Mouse (Mus musculus) kidney, postnatal 4 days (tissue): ENCODE data around the gene Slc17a1.

ENCODE experiments used
- DNase-seq, 2 experiments: peaks; one replicate each; pipeline ENCODE4 v3.0.0; 2021; ENCODE audit warnings: mixed read lengths in 2 of 2

Gene Slc17a1

DNA sequence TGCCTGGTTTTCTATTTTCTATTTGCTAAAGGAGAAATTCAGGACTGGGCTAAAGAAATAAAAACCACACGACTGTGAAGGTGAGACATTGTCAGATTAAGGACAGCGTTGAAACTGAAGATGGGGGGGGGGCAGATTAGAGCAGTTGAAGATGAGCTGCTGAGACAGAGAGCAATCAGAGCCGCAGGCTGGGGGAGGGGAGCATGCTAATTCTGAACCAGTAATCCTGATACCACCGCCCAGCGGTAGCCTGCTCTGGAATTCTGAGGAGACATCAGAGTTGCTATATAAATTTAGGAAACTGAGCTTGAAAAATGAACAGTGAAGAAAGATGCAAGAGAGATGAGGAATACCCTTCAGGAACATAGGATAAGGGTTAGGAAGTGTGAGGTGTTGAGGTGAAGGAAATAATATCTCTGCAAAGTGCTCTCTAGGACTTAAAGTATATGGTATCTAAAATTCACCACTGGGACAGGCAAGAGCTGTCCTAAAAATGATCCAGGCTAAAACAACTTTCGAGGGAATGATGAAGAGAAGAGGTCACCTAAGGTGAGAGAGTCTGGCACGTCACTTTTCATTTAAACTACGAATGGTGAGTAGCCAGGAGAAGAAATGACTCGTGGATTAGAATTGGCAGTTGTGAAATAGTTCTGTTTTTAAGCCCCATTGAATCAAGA lies 25.2 kb downstream of the Slc17a1 start:
- DNase-seq, result no peak

GRCm38 (mm10) chr13:23893269-23893593 lies 25.7 kb downstream of the Slc17a1 start:
- DNase-seq, result no peak

GRCm38 (mm10) chr13:23898242-23898641 lies 30.7 kb downstream of the Slc17a1 start:
- peak; percentile 16 to 40 for DNase-seq

- no peak for DNase-seq
These were observed 39.4 kb downstream of the Slc17a1 start for GRCm38 (mm10) chr13:23906906-23907305.

- DNase-seq, result no peak
These were observed 42.6 kb downstream of the Slc17a1 start for GRCm38 (mm10) chr13:23910121-23910520.

- no peak for DNase-seq
These were observed 43.8 kb downstream of the Slc17a1 start for GRCm38 (mm10) chr13:23911335-23911734.

- DNase-seq, result peak; percentile 46 to 59
These were observed 46.3 kb downstream of the Slc17a1 start for GRCm38 (mm10) chr13:23913791-23914306.

DNA sequence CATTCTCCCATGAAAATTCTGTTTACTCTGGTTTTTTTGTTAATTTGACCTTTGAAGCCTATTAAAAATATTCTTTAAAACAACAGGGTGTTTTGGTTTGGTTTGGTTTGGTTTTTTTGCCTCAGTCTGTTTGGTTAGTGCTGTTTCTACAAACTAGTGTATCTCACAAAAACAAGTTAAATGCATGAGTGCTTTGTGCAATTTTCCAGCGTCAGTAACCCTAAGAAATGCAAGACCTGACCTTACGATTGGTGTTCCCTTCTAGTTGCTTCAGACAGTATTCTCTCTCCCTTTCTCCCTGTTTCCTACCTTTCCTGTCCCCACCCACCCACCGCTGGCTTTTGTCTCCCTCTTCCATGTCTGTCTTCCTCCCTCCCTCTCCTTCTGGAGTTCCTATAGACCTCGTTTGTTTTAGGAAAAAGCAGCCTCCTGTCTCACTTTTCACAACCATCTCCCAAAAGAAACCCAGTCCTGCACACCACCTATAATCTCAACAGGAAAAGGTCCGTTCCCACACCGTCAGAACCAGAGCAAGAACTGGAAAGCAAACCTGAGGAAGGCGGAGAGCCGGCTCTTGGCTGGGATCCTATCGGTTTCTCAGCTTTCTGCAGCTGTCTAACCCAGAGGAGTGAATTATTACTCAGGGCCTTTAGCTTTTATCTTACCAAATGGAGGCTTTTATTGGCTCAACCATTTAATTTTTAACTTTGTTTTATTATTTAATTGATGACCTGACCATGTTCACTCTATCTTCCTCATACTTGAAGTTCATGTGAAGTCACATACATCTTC lies 47.0 kb downstream of the Slc17a1 start, which contains the start of gene Slc17a4:
Gene Slc17a4 (minus strand): TSS at position 634 of the 792 bp plus-strand sequence.
- peak; percentile 41 to 61 for DNase-seq

- peak in 1 of 2 experiments; percentile 7 for DNase-seq
These were observed 48.6 kb downstream of the Slc17a1 start for GRCm38 (mm10) chr13:23916132-23916531.

DNA sequence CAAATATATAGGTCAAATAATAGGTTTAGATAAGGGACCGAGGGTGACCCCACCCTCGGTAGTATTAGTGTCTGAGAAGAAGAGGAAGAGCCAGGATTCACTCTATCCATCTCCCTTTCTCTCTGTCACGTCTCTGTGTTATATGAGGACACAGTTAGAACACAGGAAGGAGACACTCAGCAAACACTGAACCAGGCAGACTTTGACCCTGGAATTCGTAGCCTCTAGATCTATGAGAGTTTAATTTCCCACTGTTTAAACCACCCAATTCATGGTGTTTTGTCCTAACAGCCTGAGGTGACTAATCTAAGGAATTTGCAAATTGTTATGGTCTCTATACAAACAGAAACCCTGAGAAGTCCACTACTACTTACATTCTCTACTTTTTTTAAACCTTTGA lies 50.1 kb downstream of the Slc17a1 start:
- no peak for DNase-seq

- DNase-seq, result no peak
These were observed 58.2 kb downstream of the Slc17a1 start for GRCm38 (mm10) chr13:23925792-23926191.

DNA sequence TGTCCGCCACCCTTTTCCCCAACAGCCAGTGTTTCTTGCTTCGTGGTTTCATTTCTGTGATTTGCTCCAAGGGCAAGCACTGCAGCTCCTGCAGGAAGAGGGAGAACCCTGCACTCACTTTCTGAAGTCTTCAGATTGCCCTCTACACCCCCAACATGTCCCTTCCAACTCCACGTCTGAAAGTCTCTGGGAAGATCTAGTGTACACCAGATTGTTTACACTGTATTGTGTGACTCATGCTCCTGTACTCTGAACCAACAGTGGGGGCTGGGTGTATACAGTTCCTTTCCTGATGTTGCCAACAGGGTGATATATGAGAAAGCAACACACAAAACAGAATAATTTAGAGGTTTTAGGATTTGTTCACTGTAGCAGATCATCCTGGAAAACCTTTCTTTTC lies 61.1 kb downstream of the Slc17a1 start:
- no peak for DNase-seq

GRCm38 (mm10) chr13:23930461-23930860 lies 62.9 kb downstream of the Slc17a1 start:
- no peak for DNase-seq

- no peak for DNase-seq
These were observed 63.4 kb downstream of the Slc17a1 start for GRCm38 (mm10) chr13:23930904-23931303.

- DNase-seq, result no peak
These were observed 66.1 kb downstream of the Slc17a1 start, which contains the start of gene Hist1h2ba for GRCm38 (mm10) chr13:23933421-23934210. TSS of gene Hist1h2ba (minus strand) at chr13:23934156.

- DNase-seq, result no peak
These were observed 66.6 kb downstream of the Slc17a1 start, which contains the start of gene Hist1h2aa for GRCm38 (mm10) chr13:23934211-23934520. TSS of gene Hist1h2aa (plus strand) at chr13:23934462.

DNA sequence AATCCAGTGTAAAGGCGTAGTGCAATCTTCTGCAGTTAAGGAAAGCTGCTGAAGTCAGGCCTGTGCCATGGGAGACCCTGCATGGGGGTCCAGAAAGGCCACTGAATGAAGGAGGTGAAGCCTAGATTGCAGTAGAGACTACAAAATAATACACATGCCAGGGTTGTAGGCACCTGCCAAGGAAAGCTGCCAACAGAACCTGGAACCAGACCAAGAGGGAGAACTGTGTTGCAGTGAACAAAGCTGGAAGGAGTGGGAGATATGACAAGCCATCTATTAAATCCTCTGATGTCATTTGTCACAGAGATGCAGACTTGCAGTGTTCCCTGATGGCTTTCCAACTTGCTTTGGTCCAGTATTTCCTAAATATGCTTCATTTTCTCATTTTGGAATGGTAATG lies 71.1 kb downstream of the Slc17a1 start:
- DNase-seq, result no peak

DNA sequence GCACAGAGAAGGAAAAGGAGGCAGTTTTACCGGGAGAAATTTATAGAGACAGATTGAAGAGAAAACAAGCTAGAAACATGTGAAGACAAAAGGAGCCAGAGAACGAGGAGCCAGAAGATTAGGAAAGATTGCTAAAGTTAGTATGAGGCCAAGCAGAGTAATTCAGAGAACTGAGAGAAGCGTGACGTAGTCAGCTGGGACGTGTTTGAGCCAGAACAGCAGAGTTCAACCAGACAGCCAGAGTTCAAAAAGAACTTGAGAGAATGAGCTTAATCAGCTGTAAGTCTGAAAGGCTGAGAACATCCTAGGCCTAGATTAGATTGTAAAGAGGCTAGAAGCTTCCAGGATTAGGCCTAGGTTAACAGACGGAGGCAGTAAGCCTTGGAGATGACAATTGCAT lies 72.7 kb downstream of the Slc17a1 start:
- no peak for DNase-seq

- DNase-seq, result peak in 1 of 2 experiments; percentile 17
These were observed 75.3 kb downstream of the Slc17a1 start for GRCm38 (mm10) chr13:23942861-23943260.
